Mouse (Mus musculus): ENCODE results near the gene Olfr1156.

Gene Olfr1156

GRCm38 (mm10) chr2:87953000-87953399 lies at the start of gene Olfr1156:
Olfr1156 (minus strand) TSS chr2:87953100.
- DNase-seq (ENCODE audit: low spot score) = no peak

GRCm38 (mm10) chr2:87989813-87990212 lies 36.9 kb upstream of the Olfr1156 start, which contains the start of gene Olfr1158:
Olfr1158 (plus strand) TSS chr2:87990113.
- DNase-seq (ENCODE audit: low spot score) = no peak

- DNase-seq (ENCODE audit: low spot score) = no peak
These were observed 21.7 kb upstream of the Olfr1156 start, which contains the start of gene Olfr74 for GRCm38 (mm10) chr2:87974563-87974962. Olfr74 (minus strand) TSS chr2:87974663.

GRCm38 (mm10) chr2:87968199-87968598 lies 15.3 kb upstream of the Olfr1156 start, which contains the start of gene Olfr1157:
Olfr1157 (minus strand) TSS chr2:87968299.
- DNase-seq (ENCODE audit: low spot score) = no peak

GRCm38 (mm10) chr2:87945037-87945436 lies 7.9 kb downstream of the Olfr1156 start, which contains the start of gene Olfr1155:
Olfr1155 (minus strand) TSS chr2:87945137.
- DNase-seq (ENCODE audit: low spot score) = no peak

- no peak for DNase-seq (ENCODE audit: low spot score)
These were observed 47.8 kb downstream of the Olfr1156 start, which contains the start of gene Olfr1154 for GRCm38 (mm10) chr2:87905066-87905465. Olfr1154 (minus strand) TSS chr2:87905166.
